Mouse (Mus musculus): ENCODE results near the gene B4gat1.

B4gat1 gene

DNA sequence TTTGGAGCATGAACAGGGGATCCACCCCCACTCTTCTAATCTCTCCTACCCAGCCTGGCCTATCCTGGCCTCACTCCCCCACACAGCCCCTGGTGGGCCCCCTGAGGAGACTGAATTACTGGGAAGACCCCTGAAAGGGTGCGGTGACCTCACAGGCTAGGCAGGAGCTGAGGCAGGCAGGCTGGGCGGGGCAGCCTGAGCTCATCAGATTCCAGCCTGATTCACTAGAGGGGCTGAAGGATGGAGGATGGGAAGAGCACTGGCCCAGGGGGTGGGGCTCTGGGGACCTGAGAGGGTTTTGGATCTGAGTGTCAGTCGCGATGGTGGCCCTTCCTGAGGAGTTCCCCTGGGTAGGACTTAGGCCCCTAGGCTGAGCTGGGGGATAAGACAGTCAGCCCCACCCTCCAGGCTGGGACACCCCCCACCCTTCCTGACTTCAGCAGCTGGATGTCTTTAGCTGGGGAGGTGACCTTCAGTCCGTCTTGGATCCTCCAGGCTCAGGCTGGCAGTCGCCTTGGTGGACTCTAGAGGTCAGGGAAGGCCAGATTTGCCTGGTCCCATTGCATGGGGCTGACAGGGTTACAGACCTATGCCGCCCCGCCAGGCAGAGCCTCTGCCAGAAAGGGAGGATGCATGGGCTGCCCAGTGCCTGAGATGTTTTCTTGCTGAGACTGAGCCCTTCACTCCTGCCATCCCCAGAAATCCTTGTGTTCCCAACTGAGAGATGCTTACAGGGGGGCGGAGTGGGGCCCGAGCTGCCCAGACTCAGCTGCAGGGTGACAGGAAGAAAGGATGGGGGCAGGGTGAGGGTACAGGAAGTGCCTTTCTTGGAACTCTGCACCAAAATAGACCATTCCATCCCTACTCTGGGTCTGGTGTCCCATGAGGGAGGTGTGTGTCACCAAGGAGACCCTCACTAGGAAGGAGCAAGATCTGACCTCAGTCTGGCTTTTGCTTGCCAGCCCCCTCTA is 20.5 kb downstream of the B4gat1 start:
- DNase-seq (ENCODE audit: low spot score), result peak; percentile 5

GRCm38 (mm10) chr19:5060365-5061330 is 22.0 kb downstream of the B4gat1 start:
- peak; percentile 21 for DNase-seq (ENCODE audit: low spot score)

GRCm38 (mm10) chr19:5062041-5062440 is 23.4 kb downstream of the B4gat1 start:
- DNase-seq (ENCODE audit: low spot score), result no peak

- no peak for DNase-seq (ENCODE audit: low spot score)
Measured at GRCm38 (mm10) chr19:5062446-5062845, 23.8 kb downstream of the B4gat1 start.

DNA sequence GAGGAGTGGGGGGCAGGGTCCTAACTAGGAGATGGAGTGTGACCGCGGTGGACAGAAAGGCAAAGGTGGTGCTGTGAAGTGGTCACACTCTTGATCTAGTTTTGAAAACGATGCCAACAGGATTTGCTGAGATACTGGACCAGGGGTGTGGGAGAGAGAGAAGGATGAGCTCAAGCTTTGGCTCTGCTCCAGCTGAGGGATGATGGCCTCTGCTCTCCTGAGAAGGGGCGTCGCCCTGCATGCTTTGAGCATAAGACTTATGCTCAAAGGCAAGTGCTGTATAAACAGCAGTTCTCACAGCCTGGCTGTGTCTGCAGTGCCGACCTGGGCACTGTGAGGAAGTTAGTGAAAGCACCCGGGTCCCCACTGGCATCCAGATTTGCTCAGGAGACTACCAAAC is 26.5 kb downstream of the B4gat1 start:
- DNase-seq (ENCODE audit: low spot score), result no peak

DNA sequence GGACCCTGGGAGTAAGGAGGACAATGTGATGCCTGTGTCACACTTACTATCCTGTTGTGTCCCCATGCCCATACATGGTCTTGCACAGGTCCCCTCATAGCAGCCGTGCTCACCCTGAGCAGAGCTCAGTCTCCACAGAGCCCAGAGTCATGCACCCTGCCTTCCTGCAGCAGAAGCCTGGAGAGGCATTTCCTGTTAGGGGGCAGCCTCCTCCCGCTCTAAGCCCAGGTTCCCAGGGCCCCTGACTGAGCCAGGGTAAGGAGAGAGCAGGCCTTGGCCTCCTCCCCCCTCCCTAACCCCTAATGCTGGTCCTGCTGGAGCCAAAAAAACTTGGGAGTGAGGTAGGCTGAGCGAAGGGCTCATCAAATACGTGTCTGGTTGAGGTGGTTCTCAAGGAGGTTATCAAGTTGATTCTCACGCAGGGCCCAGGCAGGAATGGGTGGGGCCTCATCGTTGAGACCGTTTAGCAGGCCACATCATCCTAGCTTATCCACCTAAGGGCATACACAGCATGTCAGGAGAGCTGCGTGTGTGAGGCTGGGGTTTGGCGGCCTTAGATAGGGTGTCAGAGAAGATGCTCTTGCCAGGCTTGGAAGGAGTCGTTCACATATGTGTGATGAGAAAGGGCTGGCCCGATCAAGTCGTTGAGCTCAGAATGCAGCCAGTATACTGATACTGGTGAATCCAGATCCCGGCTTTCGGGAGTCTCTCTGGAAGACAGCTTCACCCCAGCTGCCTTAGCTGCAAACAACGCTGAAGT is 28.6 kb downstream of the B4gat1 start:
- no peak for DNase-seq (ENCODE audit: low spot score)

DNA sequence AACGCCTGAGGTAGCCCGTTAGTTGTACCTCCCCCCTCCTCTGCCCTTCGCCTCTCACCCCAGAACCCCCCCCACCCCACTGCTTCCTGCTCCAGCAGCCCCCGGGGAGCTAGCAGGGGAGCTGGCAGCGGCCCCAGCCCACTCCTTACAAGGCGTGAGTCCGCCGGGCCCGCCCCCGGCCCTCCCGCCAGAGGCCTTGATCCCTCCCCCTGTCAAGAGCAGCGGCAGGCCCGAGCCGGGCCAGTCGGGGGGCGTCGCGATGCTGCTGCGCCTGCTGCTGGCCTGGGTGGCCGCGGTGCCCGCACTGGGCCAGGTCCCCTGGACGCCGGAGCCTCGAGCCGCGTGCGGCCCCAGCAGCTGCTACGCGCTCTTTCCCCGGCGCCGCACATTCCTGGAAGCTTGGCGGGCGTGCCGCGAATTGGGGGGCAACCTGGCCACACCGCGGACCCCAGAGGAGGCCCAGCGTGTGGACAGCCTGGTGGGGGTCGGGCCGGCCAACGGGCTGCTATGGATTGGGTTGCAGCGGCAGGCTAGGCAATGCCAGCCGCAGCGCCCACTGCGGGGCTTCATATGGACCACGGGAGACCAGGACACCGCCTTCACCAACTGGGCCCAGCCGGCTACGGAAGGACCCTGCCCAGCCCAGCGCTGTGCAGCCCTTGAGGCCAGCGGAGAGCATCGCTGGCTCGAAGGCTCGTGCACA is 29.4 kb downstream of the B4gat1 start, which contains the start of gene Cd248:
Cd248 (plus strand) TSS at position 212 of the 703 bp plus-strand sequence.
- DNase-seq (ENCODE audit: low spot score), result peak; percentile 60

DNA sequence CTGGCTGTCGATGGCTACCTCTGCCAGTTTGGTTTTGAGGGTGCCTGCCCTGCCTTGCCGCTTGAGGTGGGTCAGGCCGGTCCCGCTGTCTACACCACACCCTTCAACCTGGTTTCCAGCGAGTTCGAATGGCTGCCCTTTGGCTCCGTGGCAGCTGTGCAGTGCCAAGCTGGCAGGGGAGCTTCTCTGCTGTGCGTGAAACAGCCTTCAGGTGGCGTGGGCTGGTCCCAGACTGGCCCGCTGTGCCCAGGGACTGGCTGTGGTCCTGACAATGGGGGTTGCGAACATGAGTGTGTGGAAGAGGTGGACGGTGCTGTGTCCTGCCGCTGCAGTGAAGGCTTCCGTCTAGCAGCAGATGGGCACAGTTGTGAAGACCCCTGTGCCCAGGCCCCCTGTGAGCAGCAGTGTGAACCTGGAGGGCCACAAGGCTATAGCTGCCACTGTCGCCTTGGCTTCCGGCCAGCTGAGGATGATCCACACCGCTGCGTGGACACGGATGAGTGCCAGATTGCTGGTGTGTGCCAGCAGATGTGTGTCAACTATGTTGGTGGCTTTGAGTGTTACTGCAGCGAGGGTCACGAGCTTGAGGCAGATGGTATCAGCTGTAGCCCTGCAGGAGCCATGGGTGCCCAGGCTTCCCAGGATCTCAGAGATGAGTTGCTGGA is 30.1 kb downstream of the B4gat1 start:
- DNase-seq (ENCODE audit: low spot score), result no peak

DNA sequence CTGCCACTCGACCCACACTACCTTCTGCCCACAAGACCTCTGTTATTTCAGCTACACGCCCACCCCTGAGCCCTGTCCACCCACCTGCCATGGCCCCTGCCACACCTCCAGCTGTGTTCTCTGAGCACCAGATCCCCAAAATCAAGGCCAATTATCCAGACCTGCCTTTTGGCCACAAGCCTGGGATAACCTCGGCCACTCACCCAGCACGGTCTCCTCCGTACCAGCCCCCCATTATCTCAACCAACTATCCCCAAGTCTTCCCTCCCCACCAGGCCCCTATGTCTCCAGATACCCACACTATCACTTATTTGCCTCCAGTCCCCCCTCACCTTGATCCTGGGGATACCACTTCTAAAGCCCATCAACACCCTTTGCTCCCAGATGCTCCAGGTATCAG is 30.9 kb downstream of the B4gat1 start:
- DNase-seq (ENCODE audit: low spot score), result no peak

DNA sequence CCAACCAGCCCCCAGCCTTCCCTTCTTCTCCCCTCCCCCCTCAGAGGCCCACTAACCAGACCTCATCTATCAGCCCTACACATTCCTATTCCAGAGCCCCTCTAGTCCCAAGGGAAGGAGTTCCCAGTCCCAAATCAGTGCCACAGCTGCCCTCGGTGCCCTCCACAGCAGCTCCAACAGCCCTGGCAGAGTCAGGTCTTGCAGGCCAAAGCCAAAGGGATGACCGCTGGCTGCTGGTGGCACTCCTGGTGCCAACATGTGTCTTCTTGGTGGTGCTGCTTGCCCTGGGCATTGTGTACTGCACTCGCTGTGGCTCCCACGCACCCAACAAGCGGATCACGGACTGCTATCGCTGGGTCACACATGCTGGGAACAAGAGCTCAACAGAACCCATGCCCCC is 31.4 kb downstream of the B4gat1 start:
- DNase-seq (ENCODE audit: low spot score), result no peak

- DNase-seq (ENCODE audit: low spot score), result no peak
Measured at GRCm38 (mm10) chr19:5071077-5071476, 32.5 kb downstream of the B4gat1 start.

DNA sequence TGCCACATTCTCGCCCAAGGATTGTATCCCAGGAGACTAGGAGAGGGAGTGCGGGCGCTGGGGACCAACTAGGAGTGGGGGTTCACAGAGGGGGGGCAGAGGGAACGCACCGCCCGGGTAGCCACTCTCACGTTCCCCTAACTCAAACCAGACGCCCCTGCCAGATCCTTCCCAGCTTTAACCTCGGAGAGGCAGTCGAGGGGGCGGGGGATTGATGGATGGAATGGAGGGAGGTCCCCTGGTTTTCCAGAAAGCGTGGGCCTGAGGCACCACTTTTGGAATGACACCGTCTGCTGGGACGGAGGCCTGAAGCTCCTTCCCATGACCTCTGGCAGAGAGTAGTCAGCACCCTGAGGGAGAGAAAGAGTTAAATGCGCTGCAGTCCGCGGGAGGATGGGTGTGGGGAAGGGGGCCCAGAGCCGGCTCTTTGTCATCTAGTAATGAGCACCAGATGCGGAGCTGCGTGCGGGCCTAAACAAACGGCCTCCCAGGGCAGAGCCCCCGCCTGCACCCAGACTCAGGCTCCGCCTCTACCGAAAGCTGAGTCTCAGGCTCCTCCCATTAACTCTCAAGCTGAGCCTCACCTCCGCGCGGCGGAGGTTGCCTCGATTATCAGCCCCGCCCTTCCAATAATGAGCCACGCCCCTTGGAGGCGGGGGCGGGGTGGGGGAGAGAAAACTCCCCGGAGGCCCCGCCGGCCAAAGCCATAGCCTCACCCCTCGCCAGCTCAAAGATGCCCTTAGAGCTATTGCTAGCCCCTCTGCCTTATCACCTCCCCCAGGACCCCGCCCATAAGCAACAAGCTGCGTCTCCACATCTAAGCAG is 33.1 kb downstream of the B4gat1 start:
- DNase-seq (ENCODE audit: low spot score), result peak; percentile 72

DNA sequence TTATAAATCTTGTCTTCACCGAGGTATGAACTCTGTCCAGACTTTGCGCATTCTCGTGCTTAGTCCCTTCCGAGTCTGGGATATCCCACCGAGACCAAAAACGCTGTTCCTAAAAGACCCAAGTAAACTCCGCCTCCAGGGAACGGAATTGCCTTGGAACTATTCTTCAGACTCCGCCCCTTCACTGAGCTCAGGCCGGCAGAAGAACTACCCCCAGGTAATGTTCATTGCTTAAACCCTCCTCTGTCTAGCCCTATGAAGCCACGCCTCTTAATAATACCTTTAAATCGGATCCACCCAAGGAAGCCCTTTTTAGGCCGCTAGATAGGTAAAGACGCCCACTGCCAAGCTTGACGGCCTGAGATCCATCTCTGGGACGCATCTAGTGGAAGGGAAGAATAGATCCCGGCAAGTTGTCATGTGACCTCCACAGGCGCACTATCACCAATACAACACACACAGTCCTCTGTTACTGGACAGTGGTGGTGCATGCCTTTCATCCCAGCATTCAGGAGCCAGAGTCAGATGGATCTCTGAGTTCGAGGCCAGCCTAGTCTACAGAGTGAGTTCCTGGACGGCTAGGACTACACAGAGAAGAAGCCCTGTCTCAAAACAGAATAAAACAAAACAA is 33.9 kb downstream of the B4gat1 start:
- DNase-seq (ENCODE audit: low spot score), result no peak

DNA sequence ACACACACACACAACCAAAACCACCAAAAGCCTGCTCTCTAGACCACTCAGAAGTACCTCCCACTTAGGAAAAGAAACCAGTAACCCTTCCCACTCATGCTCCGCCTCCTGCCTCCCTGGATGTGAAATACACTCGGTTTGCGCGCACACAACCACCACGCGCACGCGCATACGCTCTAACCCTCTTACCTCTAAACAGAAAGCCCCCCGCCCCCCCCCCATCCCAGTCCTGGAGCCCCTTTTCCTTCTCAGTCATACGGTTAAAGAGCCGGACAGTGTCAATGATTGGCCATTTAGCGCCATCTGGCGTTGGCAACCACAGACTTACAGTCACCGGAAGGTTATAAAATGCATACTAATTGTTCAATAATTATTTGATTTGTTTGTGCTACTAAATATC is 34.4 kb downstream of the B4gat1 start:
- no peak for DNase-seq (ENCODE audit: low spot score)

DNA sequence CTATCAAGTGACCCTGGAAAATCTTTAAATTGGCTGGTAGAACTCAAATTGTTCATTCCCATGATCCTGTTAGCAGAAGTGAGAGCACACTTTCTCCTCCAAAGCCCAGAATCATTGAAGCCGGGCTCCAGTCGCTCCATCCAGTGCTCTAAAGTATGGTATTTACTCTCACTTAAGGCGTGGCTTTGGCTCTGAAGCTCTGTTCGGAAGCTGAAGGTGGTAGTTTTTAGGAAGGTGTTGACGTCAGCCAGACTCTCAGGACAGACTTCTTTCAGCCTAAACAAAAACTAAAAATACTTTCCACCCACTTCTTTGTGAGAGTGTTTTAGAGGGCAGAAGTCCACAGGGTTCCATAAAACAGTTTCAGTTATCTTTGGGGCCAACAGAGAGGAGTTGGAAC is 34.9 kb downstream of the B4gat1 start:
- DNase-seq (ENCODE audit: low spot score), result no peak

DNA sequence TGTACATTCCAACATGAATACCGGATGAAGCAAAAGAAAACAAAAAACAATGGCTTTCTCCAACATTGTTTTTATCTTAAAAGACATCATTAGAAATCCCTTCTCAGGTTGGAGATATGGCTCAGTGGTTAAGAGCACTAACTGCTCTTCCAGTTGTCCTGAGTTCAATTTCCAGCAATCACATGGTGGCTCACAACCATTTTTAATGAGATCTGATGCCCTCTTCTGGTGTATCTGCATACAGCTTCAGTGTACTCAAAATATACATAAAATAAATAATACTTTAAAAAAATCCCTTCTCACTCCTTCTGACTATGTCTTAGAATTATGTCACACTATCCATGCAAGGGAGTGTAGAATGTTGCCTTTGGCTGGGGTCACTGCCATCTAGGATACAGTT is 40.7 kb downstream of the B4gat1 start:
- DNase-seq (ENCODE audit: low spot score), result no peak

DNA sequence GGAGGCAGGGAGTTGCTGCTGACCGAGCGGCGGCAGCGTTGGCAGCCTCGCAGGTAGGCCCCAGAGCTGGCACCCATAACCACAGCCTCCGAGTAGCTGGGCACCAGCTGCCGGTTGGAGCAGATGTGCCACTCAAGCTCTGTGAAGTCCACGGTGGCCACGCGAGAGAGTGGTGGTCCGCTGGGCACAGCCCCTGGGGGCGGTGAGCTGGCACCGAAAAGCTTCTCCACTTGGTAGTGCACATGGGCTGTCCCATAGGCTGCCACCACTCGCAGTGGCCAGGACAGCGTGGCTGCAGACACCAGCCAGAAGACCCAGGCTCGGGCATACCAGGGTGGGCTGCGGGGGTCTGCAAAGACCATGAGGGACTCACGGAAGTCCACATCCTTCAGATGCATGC is 43.4 kb downstream of the B4gat1 start:
- no peak for DNase-seq (ENCODE audit: low spot score)

DNA sequence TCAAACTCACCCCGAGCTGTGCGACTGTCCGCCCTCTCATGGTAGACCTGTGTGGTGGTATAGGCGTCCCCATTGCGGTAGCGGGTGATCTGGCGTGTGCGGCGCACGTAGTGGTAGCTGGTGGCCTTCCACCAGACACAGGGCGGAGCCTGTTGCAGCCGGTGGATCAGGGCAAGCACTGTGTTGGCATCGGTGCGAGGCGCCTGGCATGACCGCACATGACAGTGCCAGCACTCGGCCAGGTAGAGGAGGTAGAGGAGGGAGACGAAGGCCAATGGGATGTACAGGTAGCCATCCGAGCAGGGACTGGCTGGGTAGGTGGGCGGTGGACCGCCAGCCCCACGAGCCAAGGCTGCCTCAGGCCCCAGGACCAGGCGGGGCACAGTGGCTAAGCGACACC is 44.0 kb downstream of the B4gat1 start:
- DNase-seq (ENCODE audit: low spot score), result no peak

All from ovary, adult 18-20 months (tissue).